Mouse (Mus musculus): ENCODE results near the gene Col16a1. TPM values are rescaled to one million over a fixed set of nuclear protein-coding genes. Genes with fewer than 3 reads are reported as not detected.

Gene Col16a1
- polyA plus RNA-seq, 1 experiment from 2014 or later, result 24.5 TPM

- Histone ChIP-seq H3K36me3 (no peaks in the 10 kb centered on the region), H3K9me3 (replicated peaks) (no peaks in the 10 kb centered on the region), H3K4me3 (replicated peaks) (no peak overlapping the region), H3K4me1 (peaks cover 6% of the 10 kb centered on the region), H3K4me2 (no peak overlapping the region), H3K27me3 (replicated peaks) (peaks cover 22% of the 10 kb centered on the region; the same call in 1 of the 2 replicates), H3K9ac (replicated peaks) (no peak overlapping the region), H3K27ac (replicated peaks) (no peak overlapping the region)
- WGBS, result 14% methylated on average over 7 of the region's 7 CpGs
- ATAC-seq (ENCODE audit: low FRiP score), result peak; percentile 60; the same call in 1 of the 2 replicates
These were observed 39.7 kb downstream of the Col16a1 start for GRCm38 (mm10) chr4:130087293-130087692.

GRCm38 (mm10) chr4:130095137-130095536, 47.5 kb downstream of the Col16a1 start:
- no peaks in the 10 kb centered on the region for H3K4me1 ChIP-seq
- H3K9me3 ChIP-seq (replicated peaks), result no peaks in the 10 kb centered on the region
- no peak for ATAC-seq (ENCODE audit: low FRiP score)
- peaks cover 15% of the 10 kb centered on the region for H3K27me3 ChIP-seq (replicated peaks)
- 47% methylated on average over 3 of the region's 3 CpGs for WGBS
- no peak overlapping the region for H3K27ac ChIP-seq (replicated peaks)
- H3K4me3 ChIP-seq (replicated peaks), result no peak overlapping the region
- no peaks in the 10 kb centered on the region for H3K36me3 ChIP-seq
- H3K4me2 ChIP-seq, result no peak overlapping the region
- H3K9ac ChIP-seq (replicated peaks), result no peak overlapping the region

- no peak overlapping the region for H3K4me3 ChIP-seq (replicated peaks)
- 23% methylated on average over 8 of the region's 8 CpGs for WGBS
- H3K4me1 ChIP-seq, result peaks cover 6% of the 10 kb centered on the region
- no peak for ATAC-seq (ENCODE audit: low FRiP score)
- no peaks in the 10 kb centered on the region for H3K9me3 ChIP-seq (replicated peaks)
- no peak overlapping the region for H3K27ac ChIP-seq (replicated peaks)
- no peaks in the 10 kb centered on the region for H3K36me3 ChIP-seq
- H3K9ac ChIP-seq (replicated peaks), result no peak overlapping the region
- peaks cover 4% of the 10 kb centered on the region for H3K27me3 ChIP-seq (replicated peaks)
- no peak overlapping the region for H3K4me2 ChIP-seq
These were observed 53.5 kb downstream of the Col16a1 start for GRCm38 (mm10) chr4:130101183-130101582.

GRCm38 (mm10) chr4:130102111-130102651, 54.5 kb downstream of the Col16a1 start, which contains the start of gene Pef1:
TSS of gene Pef1 (plus strand) at chr4:130102558.
- H3K9ac ChIP-seq (replicated peaks), result no peak within 1 kb of the TSS
- no peak within 1 kb of the TSS for H3K27ac ChIP-seq (replicated peaks)
- H3K4me2 ChIP-seq, result no peak within 1 kb of the TSS
- H3K9me3 ChIP-seq (replicated peaks), result no peaks in the 10 kb centered on the region
- H3K4me1 ChIP-seq, result peaks cover 11% of the 10 kb centered on the region
- no peak for ATAC-seq (ENCODE audit: low FRiP score)
- H3K36me3 ChIP-seq, result no peaks in the 10 kb centered on the region
- 7% methylated on average over 6 of the region's 6 CpGs for WGBS
- H3K27me3 ChIP-seq (replicated peaks), result peaks cover 4% of the 10 kb centered on the region; the same call in 1 of the 2 replicates
- H3K4me3 ChIP-seq (replicated peaks), result no peak within 1 kb of the TSS

GRCm38 (mm10) chr4:130103632-130104031, 56.0 kb downstream of the Col16a1 start:
- no peak overlapping the region for H3K9ac ChIP-seq (replicated peaks)
- no peak for ATAC-seq (ENCODE audit: low FRiP score)
- H3K4me2 ChIP-seq, result no peak overlapping the region
- no peak overlapping the region for H3K4me3 ChIP-seq (replicated peaks)
- H3K27ac ChIP-seq (replicated peaks), result no peak overlapping the region
- no peaks in the 10 kb centered on the region for H3K36me3 ChIP-seq
- no peaks in the 10 kb centered on the region for H3K9me3 ChIP-seq (replicated peaks)
- H3K4me1 ChIP-seq, result peaks cover 20% of the 10 kb centered on the region
- WGBS, result 83% methylated on average over 12 of the region's 12 CpGs
- H3K27me3 ChIP-seq (replicated peaks), result peaks cover 4% of the 10 kb centered on the region; the same call in 1 of the 2 replicates

GRCm38 (mm10) chr4:130104584-130104983, 56.9 kb downstream of the Col16a1 start:
- H3K36me3 ChIP-seq, result no peaks in the 10 kb centered on the region
- ATAC-seq (ENCODE audit: low FRiP score), result no peak
- WGBS, result 86% methylated on average over 4 of the region's 4 CpGs
- no peak overlapping the region for H3K4me2 ChIP-seq
- H3K27me3 ChIP-seq (replicated peaks), result peaks cover 3% of the 10 kb centered on the region; the same call in 1 of the 2 replicates
- H3K4me1 ChIP-seq, result peaks cover 23% of the 10 kb centered on the region
- H3K9me3 ChIP-seq (replicated peaks), result no peaks in the 10 kb centered on the region
- no peak overlapping the region for H3K4me3 ChIP-seq (replicated peaks)
- H3K9ac ChIP-seq (replicated peaks), result no peak overlapping the region
- no peak overlapping the region for H3K27ac ChIP-seq (replicated peaks)

- no peaks in the 10 kb centered on the region for H3K36me3 ChIP-seq
- H3K27me3 ChIP-seq (replicated peaks), result no peaks in the 10 kb centered on the region
- WGBS, result 11% methylated on average over 14 of the region's 14 CpGs
- peak overlapping the region; percentile 41; the same call in 1 of the 2 replicates for H3K9ac ChIP-seq (replicated peaks)
- H3K4me2 ChIP-seq, result peak overlapping the region; percentile 72
- H3K4me3 ChIP-seq (replicated peaks), result peak overlapping the region; percentile 78
- ATAC-seq (ENCODE audit: low FRiP score), result peak; percentile 77
- peaks cover 23% of the 10 kb centered on the region for H3K4me1 ChIP-seq
- peak overlapping the region; percentile 79 for H3K27ac ChIP-seq (replicated peaks)
- H3K9me3 ChIP-seq (replicated peaks), result no peaks in the 10 kb centered on the region
These were observed 59.4 kb downstream of the Col16a1 start for GRCm38 (mm10) chr4:130107065-130107443.

- peak overlapping the region; percentile 51 for H3K9ac ChIP-seq (replicated peaks)
- H3K27me3 ChIP-seq (replicated peaks), result no peaks in the 10 kb centered on the region
- no peaks in the 10 kb centered on the region for H3K9me3 ChIP-seq (replicated peaks)
- H3K4me3 ChIP-seq (replicated peaks), result peak overlapping the region; percentile 78
- H3K27ac ChIP-seq (replicated peaks), result peak overlapping the region; percentile 79
- H3K36me3 ChIP-seq, result no peaks in the 10 kb centered on the region
- peak overlapping the region; percentile 72 for H3K4me2 ChIP-seq
- ATAC-seq (ENCODE audit: low FRiP score), result peak; percentile 97
- peaks cover 23% of the 10 kb centered on the region for H3K4me1 ChIP-seq
- WGBS, result 1% methylated on average over 39 of the region's 39 CpGs
These were observed 59.9 kb downstream of the Col16a1 start for GRCm38 (mm10) chr4:130107444-130108131.

GRCm38 (mm10) chr4:130108929-130109328, 61.3 kb downstream of the Col16a1 start:
- H3K4me1 ChIP-seq, result peaks cover 23% of the 10 kb centered on the region
- no peak overlapping the region for H3K4me3 ChIP-seq (replicated peaks)
- no peak overlapping the region; the same call in 1 of the 2 replicates for H3K4me2 ChIP-seq
- H3K36me3 ChIP-seq, result no peaks in the 10 kb centered on the region
- ATAC-seq (ENCODE audit: low FRiP score), result no peak
- 93% methylated on average over 3 of the region's 3 CpGs for WGBS
- no peak overlapping the region for H3K27ac ChIP-seq (replicated peaks)
- H3K9ac ChIP-seq (replicated peaks), result no peak overlapping the region
- H3K9me3 ChIP-seq (replicated peaks), result no peaks in the 10 kb centered on the region
- no peaks in the 10 kb centered on the region for H3K27me3 ChIP-seq (replicated peaks)

- peaks cover 23% of the 10 kb centered on the region for H3K4me1 ChIP-seq
- no peak for ATAC-seq (ENCODE audit: low FRiP score)
- H3K9me3 ChIP-seq (replicated peaks), result no peaks in the 10 kb centered on the region
- H3K27me3 ChIP-seq (replicated peaks), result no peaks in the 10 kb centered on the region
- no peak overlapping the region for H3K4me2 ChIP-seq
- H3K9ac ChIP-seq (replicated peaks), result no peak overlapping the region
- no peak overlapping the region for H3K27ac ChIP-seq (replicated peaks)
- no peak overlapping the region for H3K4me3 ChIP-seq (replicated peaks)
- 90% methylated on average over 9 of the region's 9 CpGs for WGBS
- H3K36me3 ChIP-seq, result no peaks in the 10 kb centered on the region
These were observed 62.0 kb downstream of the Col16a1 start for GRCm38 (mm10) chr4:130109666-130110065.

GRCm38 (mm10) chr4:130110091-130110490, 62.5 kb downstream of the Col16a1 start:
- Histone ChIP-seq H3K9ac (replicated peaks) (no peak overlapping the region), H3K4me1 (peaks cover 23% of the 10 kb centered on the region), H3K4me3 (replicated peaks) (no peak overlapping the region), H3K27me3 (replicated peaks) (no peaks in the 10 kb centered on the region), H3K27ac (replicated peaks) (no peak overlapping the region), H3K4me2 (no peak overlapping the region), H3K9me3 (replicated peaks) (no peaks in the 10 kb centered on the region), H3K36me3 (no peaks in the 10 kb centered on the region)
- WGBS, result 91% methylated on average over 7 of the region's 7 CpGs
- ATAC-seq (ENCODE audit: low FRiP score), result no peak

- peaks cover 18% of the 10 kb centered on the region for H3K4me1 ChIP-seq
These were observed 64.7 kb downstream of the Col16a1 start for GRCm38 (mm10) chr4:130112299-130112698.

More at GRCm38 (mm10) chr4:130112299-130112698, 64.7 kb downstream of the Col16a1 start:
- Histone ChIP-seq H3K4me3 (replicated peaks) (no peak overlapping the region), H3K36me3 (peaks cover 4% of the 10 kb centered on the region; the same call in 1 of the 2 replicates), H3K9ac (replicated peaks) (no peak overlapping the region), H3K27ac (replicated peaks) (no peak overlapping the region), H3K9me3 (replicated peaks) (no peaks in the 10 kb centered on the region), H3K4me2 (no peak overlapping the region), H3K27me3 (replicated peaks) (no peaks in the 10 kb centered on the region)
- no peak for ATAC-seq (ENCODE audit: low FRiP score)
- WGBS, result 91% methylated on average over 7 of the region's 7 CpGs
